In genomic region chr1:133084708-133085416, GRCm38 (mm10) we compare ENCODE assay signal across 12 mouse cellular contexts. TPM values are rescaled to one million over a fixed set of nuclear protein-coding genes. Genes with fewer than 3 reads are reported as not detected.
DNase-seq lines count a peak whose midpoint lies in the region; ATAC-seq and TF ChIP-seq lines count a peak whose summit lies in the region.
"Had no signal": no experiment of that assay in that cellular context is flagged by ENCODE, and none has a peak within 500 bp of the region (broad histone marks: within the 10 kb centered on the region; RNA-seq: fewer than 3 reads in every experiment).

No protein-coding gene starts in this region.

- H3K4me3 ChIP-seq in hindbrain, embryonic 10.5 days = no peak overlapping the region
- no peak overlapping the region for H3K4me3 ChIP-seq in hindbrain, embryonic 16.5 days (ENCODE audit: low read length)
- peak overlapping the region; percentile 45 for H3K4me3 ChIP-seq in E14TG2a.4 (replicated peaks; ENCODE audit: low read length)
- H3K4me3 ChIP-seq in heart, embryonic 16.5 days (ENCODE audit: low read length) = no peak overlapping the region
- 0 out of 2 replicates have a peak overlapping the region, but pooled peaks have one; percentile 5 for H3K4me3 ChIP-seq in small intestine, adult 2 months (ENCODE audit: low read depth, low read length)
- no peak overlapping the region for H3K4me3 ChIP-seq in forebrain, embryonic 15.5 days
- H3K4me3 ChIP-seq: limb, embryonic 10.5 days; midbrain, embryonic 13.5 days; neural tube, embryonic 12.5 days had no signal

- WGBS in hindbrain, embryonic 10.5 days = 78% methylated on average over 14 of the region's 14 CpGs
- WGBS in hindbrain, embryonic 16.5 days = 80% methylated on average over 13 of the region's 14 CpGs
- 73% methylated on average over 14 of the region's 14 CpGs for WGBS in heart, embryonic 16.5 days
- WGBS in small intestine, adult 2 months = 50% methylated on average over 14 of the region's 14 CpGs
- 84% methylated on average over 14 of the region's 14 CpGs for WGBS in forebrain, embryonic 15.5 days

- H3K4me2 ChIP-seq in hindbrain, embryonic 16.5 days (ENCODE audit: low read length) = no peak overlapping the region
- peak overlapping the region; percentile 58; the same call in 1 of the 2 replicates for H3K4me2 ChIP-seq in heart, embryonic 16.5 days (ENCODE audit: low read depth, low read length)
- no peak overlapping the region for H3K4me2 ChIP-seq in forebrain, embryonic 15.5 days (replicated peaks)
- H3K4me2 ChIP-seq: midbrain, embryonic 13.5 days; neural tube, embryonic 12.5 days had no signal

- TF ChIP-seq CTCF in E14TG2a.4 (conservative IDR thresholded peaks at IDR 0.05; ENCODE audit: low read length) = no peak
- TF ChIP-seq CTCF in small intestine, adult 2 months (IDR thresholded peaks at IDR 0.05; ENCODE audit: extremely low read depth, insufficient read length, insufficient replicate concordance, low read depth, low read length) = no peak

- H3K36me3 ChIP-seq in hindbrain, embryonic 10.5 days = peaks cover 90% of the 10 kb centered on the region
- peaks cover 14% of the 10 kb centered on the region for H3K36me3 ChIP-seq in hindbrain, embryonic 16.5 days (ENCODE audit: control insufficient read depth, insufficient read depth, low read length)
- peaks cover 34% of the 10 kb centered on the region for H3K36me3 ChIP-seq in E14TG2a.4 (ENCODE audit: insufficient read depth, low read length)
- H3K36me3 ChIP-seq in heart, embryonic 16.5 days (ENCODE audit: control insufficient read depth, insufficient read depth) = peaks cover 26% of the 10 kb centered on the region
- H3K36me3 ChIP-seq in small intestine, adult 2 months (ENCODE audit: control insufficient read depth, insufficient read depth, low read length) = peaks cover 43% of the 10 kb centered on the region
- H3K36me3 ChIP-seq in forebrain, embryonic 15.5 days = peaks cover 37% of the 10 kb centered on the region

- peak overlapping the region; percentile 75 for H3K27ac ChIP-seq in hindbrain, embryonic 10.5 days
- no peak overlapping the region for H3K27ac ChIP-seq in hindbrain, embryonic 16.5 days (ENCODE audit: low read depth, low read length)
- peak overlapping the region; percentile 88 for H3K27ac ChIP-seq in heart, embryonic 16.5 days (ENCODE audit: low read length)
- peak overlapping the region; percentile 100 for H3K27ac ChIP-seq in small intestine, adult 2 months (ENCODE audit: insufficient read depth, low read depth, low read length)
- H3K27ac ChIP-seq in forebrain, embryonic 15.5 days (replicated peaks) = no peak overlapping the region
- H3K27ac ChIP-seq: limb, embryonic 10.5 days; midbrain, embryonic 13.5 days; neural tube, embryonic 12.5 days had no signal

- no peak for TF ChIP-seq POLR2A in small intestine, adult 2 months (IDR thresholded peaks at IDR 0.05; ENCODE audit: low read depth, low read length)

- no peak overlapping the region for H3K9ac ChIP-seq in hindbrain, embryonic 16.5 days (ENCODE audit: low read depth, low read length)
- H3K9ac ChIP-seq in heart, embryonic 16.5 days (ENCODE audit: low read length) = peak overlapping the region; percentile 69
- no peak overlapping the region for H3K9ac ChIP-seq in forebrain, embryonic 15.5 days (replicated peaks)
- H3K9ac ChIP-seq: midbrain, embryonic 13.5 days; neural tube, embryonic 12.5 days had no signal

- H3K4me1 ChIP-seq in hindbrain, embryonic 10.5 days (replicated peaks) = peaks cover 69% of the 10 kb centered on the region
- H3K4me1 ChIP-seq in hindbrain, embryonic 16.5 days (ENCODE audit: control insufficient read depth, insufficient read depth, low read depth, low read length) = peaks cover 5% of the 10 kb centered on the region; the same call in 1 of the 2 replicates
- H3K4me1 ChIP-seq in E14TG2a.4 (replicated peaks; ENCODE audit: low read depth, low read length) = peaks cover 94% of the 10 kb centered on the region
- H3K4me1 ChIP-seq in heart, embryonic 16.5 days (ENCODE audit: control insufficient read depth, insufficient read depth, low read length) = peaks cover 19% of the 10 kb centered on the region
- peaks cover 27% of the 10 kb centered on the region for H3K4me1 ChIP-seq in small intestine, adult 2 months (ENCODE audit: control insufficient read depth, insufficient read depth, insufficient read length, low read length)
- peaks cover 11% of the 10 kb centered on the region for H3K4me1 ChIP-seq in forebrain, embryonic 15.5 days

- no peaks in the 10 kb centered on the region for H3K9me3 ChIP-seq in hindbrain, embryonic 10.5 days
- H3K9me3 ChIP-seq in hindbrain, embryonic 16.5 days (ENCODE audit: control insufficient read depth, low read length) = no peaks in the 10 kb centered on the region
- H3K9me3 ChIP-seq in E14TG2a.4 (ENCODE audit: low read length) = no peaks in the 10 kb centered on the region
- H3K9me3 ChIP-seq in heart, embryonic 16.5 days (replicated peaks; ENCODE audit: control insufficient read depth, low read length) = no peaks in the 10 kb centered on the region
- no peaks in the 10 kb centered on the region for H3K9me3 ChIP-seq in forebrain, embryonic 15.5 days
- H3K9me3 ChIP-seq: limb, embryonic 10.5 days; midbrain, embryonic 13.5 days; neural tube, embryonic 12.5 days had no signal

- H3K27me3 ChIP-seq in hindbrain, embryonic 10.5 days (ENCODE audit: insufficient read depth, poor library complexity, severe bottlenecking) = 0 out of 2 replicates have a peak, but pooled peaks cover 3% of the 10 kb centered on the region
- no peaks in the 10 kb centered on the region for H3K27me3 ChIP-seq in hindbrain, embryonic 16.5 days (replicated peaks; ENCODE audit: control insufficient read depth, insufficient read depth, low read length)
- no peaks in the 10 kb centered on the region for H3K27me3 ChIP-seq in E14TG2a.4 (ENCODE audit: insufficient read depth, low read length)
- H3K27me3 ChIP-seq in heart, embryonic 16.5 days (ENCODE audit: control insufficient read depth, insufficient read depth, low read length) = no peaks in the 10 kb centered on the region
- H3K27me3 ChIP-seq in small intestine, adult 2 months (ENCODE audit: control insufficient read depth, insufficient read depth, low read length) = no peaks in the 10 kb centered on the region
- no peaks in the 10 kb centered on the region for H3K27me3 ChIP-seq in forebrain, embryonic 15.5 days
- H3K27me3 ChIP-seq: midbrain, embryonic 13.5 days had no signal

- no peak for ATAC-seq in hindbrain, embryonic 16.5 days
- ATAC-seq in heart, embryonic 16.5 days (replicated peaks; ENCODE audit: extremely low read depth, insufficient read depth, low FRiP score) = 0 out of 2 replicates have a peak, but pooled peaks have one; percentile 10
- ATAC-seq in forebrain, embryonic 15.5 days (replicated peaks) = no peak
- ATAC-seq: midbrain, embryonic 13.5 days had no signal

- no peak for DNase-seq in hindbrain, embryonic 10.5 days (ENCODE audit: low spot score)
- DNase-seq in layer of hippocampus, adult 9-11 months = no peak
- DNase-seq in adipocyte (ENCODE audit: low spot score) = no peak
- DNase-seq: cerebellum, adult 9-10 months had no signal

RNA-seq across cellular contexts. Expression of gene Pik3c2b, which starts 39.4 kb away (rescaled TPM):
- 16.8 and 20.8 TPM in 2 replicates for polyA plus RNA-seq in hindbrain, embryonic 10.5 days (2016; fragmentation: Nextera tagmentation; extraction: Ambion mirVana)
- polyA plus RNA-seq in hindbrain, embryonic 16.5 days (2015; fragmentation: Nextera tagmentation; extraction: Ambion mirVana) = 10.3 and 11.4 TPM in 2 replicates
- 9.5 and 10.1 TPM in 2 replicates for polyA plus RNA-seq in heart, embryonic 16.5 days (2015; fragmentation: Nextera tagmentation; extraction: Ambion mirVana)
- 13.2 and 23.9 TPM in 2 replicates for polyA plus RNA-seq in small intestine, adult 2 months (2012; rRNA removed)
- polyA plus RNA-seq in forebrain, embryonic 15.5 days (2015; fragmentation: Nextera tagmentation; extraction: Ambion mirVana) = 15.7 and 18.7 TPM in 2 replicates

RNA-seq across cellular contexts. Expression of gene Ppp1r15b, which starts 46.1 kb away (rescaled TPM):
- 46.2 and 54.6 TPM in 2 replicates for polyA plus RNA-seq in hindbrain, embryonic 10.5 days (2016; fragmentation: Nextera tagmentation; extraction: Ambion mirVana)
- 22.2 and 29.1 TPM in 2 replicates for polyA plus RNA-seq in hindbrain, embryonic 16.5 days (2015; fragmentation: Nextera tagmentation; extraction: Ambion mirVana)
- polyA plus RNA-seq in heart, embryonic 16.5 days (2015; fragmentation: Nextera tagmentation; extraction: Ambion mirVana) = 22.3 and 25.1 TPM in 2 replicates
- 26.7 and 43.3 TPM in 2 replicates for polyA plus RNA-seq in small intestine, adult 2 months (2012; rRNA removed)
- polyA plus RNA-seq in forebrain, embryonic 15.5 days (2015; fragmentation: Nextera tagmentation; extraction: Ambion mirVana) = 31.8 and 32.0 TPM in 2 replicates

RNA-seq across cellular contexts. Expression of gene Mdm4, which starts 54.5 kb away (rescaled TPM):
- 31.9 and 36.3 TPM in 2 replicates for polyA plus RNA-seq in hindbrain, embryonic 10.5 days (2016; fragmentation: Nextera tagmentation; extraction: Ambion mirVana)
- 30.2 and 30.3 TPM in 2 replicates for polyA plus RNA-seq in hindbrain, embryonic 16.5 days (2015; fragmentation: Nextera tagmentation; extraction: Ambion mirVana)
- 20.7 and 25.6 TPM in 2 replicates for polyA plus RNA-seq in heart, embryonic 16.5 days (2015; fragmentation: Nextera tagmentation; extraction: Ambion mirVana)
- polyA plus RNA-seq in small intestine, adult 2 months (2012; rRNA removed) = 6.1 and 11.2 TPM in 2 replicates
- 46.8 and 48.3 TPM in 2 replicates for polyA plus RNA-seq in forebrain, embryonic 15.5 days (2015; fragmentation: Nextera tagmentation; extraction: Ambion mirVana)

Comparison
In these comparisons a context has a peak if more than half of its experiments do, and no peak if none do; other contexts are left out.
1. H3K27ac ChIP-seq: peak in hindbrain, embryonic 10.5 days (single experiment), heart, embryonic 16.5 days (single experiment) and small intestine, adult 2 months (single experiment); none in hindbrain, embryonic 16.5 days (single experiment) and forebrain, embryonic 15.5 days (single experiment).
2. H3K4me3 ChIP-seq: peak in E14TG2a.4 (single experiment) and small intestine, adult 2 months (single experiment); none in hindbrain, embryonic 10.5 days (single experiment), hindbrain, embryonic 16.5 days (single experiment), heart, embryonic 16.5 days (single experiment) and forebrain, embryonic 15.5 days (single experiment).